11 mouse cellular contexts compared by ENCODE assay signal in the genomic region with DNA sequence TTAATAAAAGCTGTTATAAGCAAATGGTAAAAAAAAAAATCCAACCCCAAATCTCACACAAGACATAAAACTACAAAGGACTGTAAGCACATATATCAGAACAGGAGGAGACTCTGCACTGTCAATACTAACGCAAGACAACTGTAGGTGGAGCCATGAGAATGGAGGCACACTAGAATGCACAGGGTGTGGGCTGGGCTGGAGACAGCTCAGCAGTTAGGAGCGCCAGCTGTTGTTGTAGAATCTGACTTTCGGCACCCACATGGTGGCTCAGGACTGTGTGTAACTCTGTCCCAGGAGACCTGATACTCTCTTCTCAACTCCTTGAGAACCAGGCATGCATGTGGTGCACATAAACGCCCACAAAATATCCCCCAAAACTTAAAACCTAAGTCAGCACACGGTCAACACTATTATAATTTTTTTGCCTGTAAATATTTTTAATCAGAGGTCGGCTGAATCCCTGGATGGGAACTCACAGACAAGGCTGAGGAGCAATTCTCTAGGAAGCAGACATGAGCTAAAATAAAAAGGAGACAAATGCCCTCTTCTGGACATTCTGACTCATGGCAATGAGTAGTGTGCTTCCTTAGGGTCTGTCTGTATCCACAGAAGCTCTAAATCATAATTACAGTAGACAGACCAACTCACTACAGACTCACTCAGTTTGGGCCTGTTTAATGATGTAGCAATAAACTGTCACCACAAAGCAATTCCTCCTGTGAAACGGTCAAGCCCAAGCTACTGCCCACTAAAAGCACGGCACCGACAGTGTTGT. TPM values are rescaled to one million over a fixed set of nuclear protein-coding genes. Genes with fewer than 3 reads are reported as not detected.
DNase-seq lines count a peak whose midpoint lies in the region; ATAC-seq and TF ChIP-seq lines count a peak whose summit lies in the region.
"Had no signal": no experiment of that assay in that cellular context is flagged by ENCODE, and none has a peak within 500 bp of the region (broad histone marks: within the 10 kb centered on the region; RNA-seq: fewer than 3 reads in every experiment).

No protein-coding gene starts in this region.

- H3K9ac ChIP-seq in forebrain, embryonic 14.5 days (ENCODE audit: low read length): no peak overlapping the region
- H3K9ac ChIP-seq in forebrain, embryonic 11.5 days (ENCODE audit: low read length): no peak overlapping the region
- H3K9ac ChIP-seq: kidney, embryonic 15.5 days; liver, embryonic 13.5 days had no signal

- H3K4me2 ChIP-seq in forebrain, embryonic 14.5 days (ENCODE audit: low read length): no peak overlapping the region
- H3K4me2 ChIP-seq in forebrain, embryonic 11.5 days (ENCODE audit: low read depth, low read length, severe bottlenecking): no peak overlapping the region
- H3K4me2 ChIP-seq: heart, embryonic 11.5 days; kidney, embryonic 15.5 days; liver, embryonic 13.5 days had no signal

- H3K9me3 ChIP-seq in forebrain, embryonic 14.5 days (replicated peaks; ENCODE audit: control insufficient read depth, low read length): no peaks in the 10 kb centered on the region
- no peaks in the 10 kb centered on the region for H3K9me3 ChIP-seq in forebrain, embryonic 11.5 days (ENCODE audit: control insufficient read depth, low read length)
- H3K9me3 ChIP-seq in G1E (replicated peaks): no peaks in the 10 kb centered on the region
- H3K9me3 ChIP-seq: kidney, embryonic 15.5 days; liver, embryonic 13.5 days had no signal

- no peaks in the 10 kb centered on the region for H3K27me3 ChIP-seq in forebrain, embryonic 14.5 days (replicated peaks; ENCODE audit: control insufficient read depth, insufficient read depth, low read length)
- no peaks in the 10 kb centered on the region for H3K27me3 ChIP-seq in forebrain, embryonic 11.5 days (ENCODE audit: control insufficient read depth, insufficient read depth, low read length)
- H3K27me3 ChIP-seq in G1E (ENCODE audit: insufficient read depth, low read length): no peaks in the 10 kb centered on the region
- H3K27me3 ChIP-seq: kidney, embryonic 15.5 days; liver, embryonic 13.5 days had no signal

- H3K27ac ChIP-seq in forebrain, embryonic 14.5 days (ENCODE audit: low read depth, low read length): no peak overlapping the region
- no peak overlapping the region for H3K27ac ChIP-seq in forebrain, embryonic 11.5 days (ENCODE audit: low read depth, low read length)
- H3K27ac ChIP-seq: kidney, embryonic 15.5 days; liver, embryonic 13.5 days had no signal

- no peak for ATAC-seq in forebrain, embryonic 14.5 days
- no peak for ATAC-seq in forebrain, embryonic 11.5 days (replicated peaks; ENCODE audit: low FRiP score)
- ATAC-seq in G1E (ENCODE audit: extremely low read depth, insufficient number of reproducible peaks, low FRiP score, poor library complexity, severe bottlenecking): peak; percentile 40; the same call in 1 of the 2 replicates

- 87% methylated on average over 9 of the region's 9 CpGs for WGBS in forebrain, embryonic 14.5 days
- WGBS in forebrain, embryonic 11.5 days: 88% methylated on average over 9 of the region's 9 CpGs

- no peak overlapping the region for H3K4me3 ChIP-seq in forebrain, embryonic 14.5 days (ENCODE audit: low read depth, low read length)
- H3K4me3 ChIP-seq in forebrain, embryonic 11.5 days (ENCODE audit: low read depth, low read length): no peak overlapping the region
- no peak overlapping the region for H3K4me3 ChIP-seq in G1E (ENCODE audit: low read depth, low read length)
- H3K4me3 ChIP-seq: kidney, embryonic 15.5 days; liver, embryonic 13.5 days had no signal

- peak; percentile 17 for DNase-seq in forebrain, embryonic 14.5 days (ENCODE audit: low spot score)
- no peak for DNase-seq in forebrain, embryonic 11.5 days (ENCODE audit: low spot score)
- DNase-seq in left cerebral cortex, adult 18-20 months (ENCODE audit: low spot score in 2 of 2): peak; percentile 22 to 23
- no peak for DNase-seq in left cerebral cortex, adult 8-10 months (ENCODE audit: low spot score in 2 of 2)
- no peak for DNase-seq in G1E (ENCODE audit: low spot score)
- peak; percentile 39 for DNase-seq in naive thymus-derived CD4-positive, alpha-beta T cell, adult 2 months (ENCODE audit: low read depth)
- no peak for DNase-seq in urinary bladder, adult 18-20 months (ENCODE audit: low spot score in 2 of 2)
- no peak for DNase-seq in cerebellum, adult 9-10 months
- DNase-seq: liver, embryonic 13.5 days had no signal

- no peak for TF ChIP-seq CTCF in G1E (IDR thresholded peaks at IDR 0.05; ENCODE audit: low read depth, low read length)

- H3K4me1 ChIP-seq in forebrain, embryonic 14.5 days (ENCODE audit: control insufficient read depth, insufficient read depth, low read length): no peaks in the 10 kb centered on the region
- H3K4me1 ChIP-seq in forebrain, embryonic 11.5 days (replicated peaks; ENCODE audit: control insufficient read depth, insufficient read depth, low read length): no peaks in the 10 kb centered on the region
- no peaks in the 10 kb centered on the region for H3K4me1 ChIP-seq in G1E (ENCODE audit: insufficient read depth, low read depth, low read length)
- H3K4me1 ChIP-seq: kidney, embryonic 15.5 days had no signal

- peaks cover 83% of the 10 kb centered on the region for H3K36me3 ChIP-seq in forebrain, embryonic 14.5 days (ENCODE audit: control insufficient read depth, insufficient read depth, low read length)
- peaks cover 12% of the 10 kb centered on the region; the same call in 1 of the 2 replicates for H3K36me3 ChIP-seq in forebrain, embryonic 11.5 days (ENCODE audit: control insufficient read depth, insufficient read depth, low read length)
- peaks cover 87% of the 10 kb centered on the region for H3K36me3 ChIP-seq in G1E (replicated peaks)

RNA-seq across cellular contexts. Expression of gene Cnot10, which starts 25.6 kb away (rescaled TPM):
- 54.6 and 55.1 TPM in 2 replicates for polyA plus RNA-seq in forebrain, embryonic 14.5 days (2014; fragmentation: Nextera tagmentation; extraction: Ambion mirVana)
- polyA plus RNA-seq in forebrain, embryonic 11.5 days (2014; fragmentation: Nextera tagmentation; extraction: Ambion mirVana): 76.0 and 78.8 TPM in 2 replicates
- 10 to 100 TPM; 45.2 to 45.3 TPM for total RNA-seq in left cerebral cortex, adult 18-20 months (2021)
- 10 to 100 TPM; 42.6 to 48.7 (median 45.0) TPM for total RNA-seq in left cerebral cortex, adult 8-10 months (2022)
- total RNA-seq in G1E (2014; fragmentation: Nextera tagmentation): 32.2 and 40.4 TPM in 2 replicates
- 45.0 and 45.8 TPM in 2 replicates for total RNA-seq in G1E (2017)
- 21.1 and 21.2 TPM in 2 replicates for polyA plus RNA-seq in G1E (2012)

RNA-seq across cellular contexts. Expression of gene Trim71, which starts 50.2 kb away (rescaled TPM):
- polyA plus RNA-seq in forebrain, embryonic 14.5 days (2014; fragmentation: Nextera tagmentation; extraction: Ambion mirVana): 0.04 and 0.05 TPM in 2 replicates
- 1.5 and 1.6 TPM in 2 replicates for polyA plus RNA-seq in forebrain, embryonic 11.5 days (2014; fragmentation: Nextera tagmentation; extraction: Ambion mirVana)
- total RNA-seq in left cerebral cortex, adult 18-20 months (2021): under 1 TPM; 0.84 to 0.95 TPM
- under 1 TPM; 0.46 to 0.67 (median 0.59) TPM for total RNA-seq in left cerebral cortex, adult 8-10 months (2022)
- total RNA-seq in G1E (2014; fragmentation: Nextera tagmentation) (not detected in 2 replicates), G1E (2017) (0.11 TPM in 1 of 2 replicates, not detected in the other)
- polyA plus RNA-seq in G1E (2012): not detected in 2 replicates

Comparison
In these comparisons a context has a peak if more than half of its experiments do, and no peak if none do; other contexts are left out.
1. DNase-seq: peak in forebrain, embryonic 14.5 days (single experiment), left cerebral cortex, adult 18-20 months (2 of 2) and naive thymus-derived CD4-positive, alpha-beta T cell, adult 2 months (single experiment); none in forebrain, embryonic 11.5 days (single experiment), left cerebral cortex, adult 8-10 months (0 of 2), G1E (single experiment), urinary bladder, adult 18-20 months (0 of 2) and cerebellum, adult 9-10 months (single experiment).